27 mouse cellular contexts compared by ENCODE assay signal in genomic region chr4:124002105-124002504, GRCm38 (mm10).
"Had no signal": no experiment of that assay in that cellular context is flagged by ENCODE, and none has a peak within 500 bp of the region (broad histone marks: within the 10 kb centered on the region; RNA-seq: fewer than 3 reads in every experiment).

No protein-coding gene starts in this region.

- H3K4me3 ChIP-seq: limb, embryonic 10.5 days; limb, embryonic 12.5 days; limb, embryonic 13.5 days; limb, embryonic 15.5 days; liver, embryonic 12.5 days; liver, embryonic 13.5 days; liver, embryonic 15.5 days; lung, embryonic 15.5 days; megakaryocyte, embryonic 14.5 days; midbrain, embryonic 10.5 days; midbrain, embryonic 12.5 days; midbrain, embryonic 13.5 days; midbrain, embryonic 15.5 days; myocyte; neural tube, embryonic 12.5 days had no signal

- H3K9ac ChIP-seq: limb, embryonic 12.5 days; limb, embryonic 13.5 days; limb, embryonic 15.5 days; liver, embryonic 12.5 days; liver, embryonic 13.5 days; liver, embryonic 14.5 days; liver, embryonic 15.5 days; liver, postnatal 0 days; lung, embryonic 14.5 days; lung, embryonic 15.5 days; midbrain, embryonic 12.5 days; midbrain, embryonic 13.5 days; midbrain, embryonic 15.5 days; neural tube, embryonic 12.5 days had no signal

- H3K27me3 ChIP-seq: limb, embryonic 12.5 days; limb, embryonic 15.5 days; liver, embryonic 12.5 days; liver, embryonic 13.5 days; liver, embryonic 15.5 days; lung, embryonic 15.5 days; midbrain, embryonic 12.5 days; midbrain, embryonic 15.5 days; neural tube, embryonic 12.5 days had no signal

- H3K4me1 ChIP-seq: limb, embryonic 15.5 days; liver, embryonic 12.5 days; liver, embryonic 13.5 days; liver, embryonic 15.5 days; megakaryocyte, embryonic 14.5 days; neural tube, embryonic 12.5 days had no signal

- H3K9me3 ChIP-seq: limb, embryonic 10.5 days; limb, embryonic 12.5 days; limb, embryonic 13.5 days; limb, embryonic 15.5 days; liver, embryonic 12.5 days; liver, embryonic 15.5 days; lung, embryonic 15.5 days; midbrain, embryonic 10.5 days; midbrain, embryonic 12.5 days; midbrain, embryonic 13.5 days; midbrain, embryonic 15.5 days; neural tube, embryonic 12.5 days had no signal

- H3K27ac ChIP-seq: limb, embryonic 10.5 days; limb, embryonic 12.5 days; limb, embryonic 13.5 days; limb, embryonic 15.5 days; liver, embryonic 12.5 days; liver, embryonic 13.5 days; liver, embryonic 14.5 days; liver, embryonic 15.5 days; lung, embryonic 15.5 days; macrophage; midbrain, embryonic 10.5 days; midbrain, embryonic 12.5 days; midbrain, embryonic 13.5 days; midbrain, embryonic 15.5 days; neural tube, embryonic 12.5 days had no signal

- DNase-seq: left cerebral cortex, postnatal 4 days; liver; liver, embryonic 13.5 days; liver, postnatal 0 days; lung, adult 18-20 months; lung, adult 2 months; lung, postnatal 10 days; lung, postnatal 14 days; lung, postnatal 36 days; midbrain, embryonic 14.5 days had no signal

- H3K36me3 ChIP-seq: limb, embryonic 10.5 days; limb, embryonic 12.5 days; limb, embryonic 13.5 days; limb, embryonic 15.5 days; liver, embryonic 12.5 days; liver, embryonic 13.5 days; liver, embryonic 15.5 days; lung, embryonic 15.5 days; midbrain, embryonic 10.5 days; midbrain, embryonic 12.5 days; midbrain, embryonic 13.5 days; midbrain, embryonic 15.5 days; neural tube, embryonic 12.5 days had no signal
